10 mouse cellular contexts compared by ENCODE assay signal in genomic region chr4:143330566-143330965, GRCm38 (mm10). TPM values are rescaled to one million over a fixed set of nuclear protein-coding genes. Genes with fewer than 3 reads are reported as not detected.
DNase-seq lines count a peak whose midpoint lies in the region; ATAC-seq and TF ChIP-seq lines count a peak whose summit lies in the region.
"Had no signal": no experiment of that assay in that cellular context is flagged by ENCODE, and none has a peak within 500 bp of the region (broad histone marks: within the 10 kb centered on the region; RNA-seq: fewer than 3 reads in every experiment).

No protein-coding gene starts in this region.

- peaks cover 5% of the 10 kb centered on the region; the same call in 1 of the 2 replicates for H3K4me1 ChIP-seq in neural tube, embryonic 13.5 days (replicated peaks)
- no peaks in the 10 kb centered on the region for H3K4me1 ChIP-seq in forebrain, postnatal 0 days (ENCODE audit: insufficient read depth)

- no peak overlapping the region for H3K4me3 ChIP-seq in neural tube, embryonic 13.5 days
- H3K4me3 ChIP-seq in forebrain, postnatal 0 days (ENCODE audit: low read depth, low read length), result no peak overlapping the region

- WGBS in neural tube, embryonic 13.5 days, result 55% methylated on average over 9 of the region's 9 CpGs
- 45% methylated on average over 9 of the region's 9 CpGs for WGBS in forebrain, postnatal 0 days

- H3K4me2 ChIP-seq in neural tube, embryonic 13.5 days, result no peak overlapping the region
- no peak overlapping the region for H3K4me2 ChIP-seq in forebrain, postnatal 0 days (ENCODE audit: low read depth)

- ATAC-seq in neural tube, embryonic 13.5 days (ENCODE audit: low read depth), result no peak
- no peak for ATAC-seq in forebrain, postnatal 0 days
- ATAC-seq in megakaryocyte, adult 5-6 weeks (ENCODE audit: poor library complexity, severe bottlenecking), result no peak

- H3K9ac ChIP-seq in neural tube, embryonic 13.5 days, result 0 out of 2 replicates have a peak overlapping the region, but pooled peaks have one; percentile 22
- no peak overlapping the region for H3K9ac ChIP-seq in forebrain, postnatal 0 days

- H3K27ac ChIP-seq in neural tube, embryonic 13.5 days (replicated peaks), result no peak overlapping the region
- H3K27ac ChIP-seq in forebrain, postnatal 0 days (ENCODE audit: low read depth, low read length), result no peak overlapping the region
- H3K27ac ChIP-seq: macrophage had no signal

- no peaks in the 10 kb centered on the region for H3K27me3 ChIP-seq in neural tube, embryonic 13.5 days
- H3K27me3 ChIP-seq in forebrain, postnatal 0 days (ENCODE audit: insufficient read depth, low read length), result no peaks in the 10 kb centered on the region

- H3K9me3 ChIP-seq in neural tube, embryonic 13.5 days, result no peaks in the 10 kb centered on the region
- no peaks in the 10 kb centered on the region for H3K9me3 ChIP-seq in forebrain, postnatal 0 days (ENCODE audit: low read length)

- no peaks in the 10 kb centered on the region for H3K36me3 ChIP-seq in neural tube, embryonic 13.5 days
- H3K36me3 ChIP-seq in forebrain, postnatal 0 days (ENCODE audit: insufficient read depth), result no peaks in the 10 kb centered on the region

- DNase-seq in kidney, postnatal 4 days, result peak; percentile 12 to 27
- DNase-seq in kidney, adult 11 months, result no peak
- peak; percentile 82 for DNase-seq in embryo, embryonic 10.5 days (ENCODE audit: low spot score)
- peak; percentile 44 to 47 for DNase-seq in gastrocnemius, adult 8-10 months (ENCODE audit: low spot score in 2 of 2)
- DNase-seq in forebrain, postnatal 0 days, result no peak
- DNase-seq: heart, adult 11 months; right cerebral cortex, postnatal 14 days had no signal

- no peak for TF ChIP-seq CTCF in forebrain, postnatal 0 days (IDR thresholded peaks at IDR 0.05; ENCODE audit: low read depth)

RNA-seq across cellular contexts. Expression of gene Lrrc38, which starts 19.0 kb away (rescaled TPM):
- total RNA-seq in gastrocnemius, adult 8-10 months (2022), result 10 to 100 TPM; 19.6 to 40.5 (median 28.9) TPM
- 0.27 and 0.33 TPM in 2 replicates for polyA plus RNA-seq in neural tube, embryonic 13.5 days (2015; fragmentation: Nextera tagmentation; extraction: Ambion mirVana)
- total RNA-seq in forebrain, postnatal 0 days (2014; rRNA removed), result 0.08 and 0.29 TPM in 2 replicates
- polyA plus RNA-seq in forebrain, postnatal 0 days (2015; fragmentation: Nextera tagmentation; extraction: Ambion mirVana), result 0.35 and 0.43 TPM in 2 replicates
- total RNA-seq in megakaryocyte, adult 5-6 weeks (2015), result not detected in 2 replicates
- total RNA-seq in megakaryocyte, adult 5-6 weeks (2017), result not detected in 2 replicates
- polyA plus RNA-seq: macrophage had no signal

RNA-seq across cellular contexts. Expression of gene Pdpn, which starts 31.2 kb away (rescaled TPM):
- 1 to 10 TPM; 2.9 to 4.9 (median 4.2) TPM for total RNA-seq in gastrocnemius, adult 8-10 months (2022)
- 64.0 and 77.5 TPM in 2 replicates for polyA plus RNA-seq in neural tube, embryonic 13.5 days (2015; fragmentation: Nextera tagmentation; extraction: Ambion mirVana)
- 31.5 and 36.8 TPM in 2 replicates for total RNA-seq in forebrain, postnatal 0 days (2014; rRNA removed)
- 38.7 and 39.2 TPM in 2 replicates for polyA plus RNA-seq in forebrain, postnatal 0 days (2015; fragmentation: Nextera tagmentation; extraction: Ambion mirVana)
- 0.27 and 0.84 TPM in 2 replicates for total RNA-seq in megakaryocyte, adult 5-6 weeks (2015)
- not detected in 2 replicates for total RNA-seq in megakaryocyte, adult 5-6 weeks (2017)

Comparison
In these comparisons a context has a peak if more than half of its experiments do, and no peak if none do; other contexts are left out.
1. DNase-seq: peak in kidney, postnatal 4 days (2 of 2), embryo, embryonic 10.5 days (single experiment) and gastrocnemius, adult 8-10 months (2 of 2); none in kidney, adult 11 months (single experiment) and forebrain, postnatal 0 days (single experiment).
2. RNA of gene Lrrc38, which starts 19.0 kb away (total RNA-seq): 19.6 to 40.5 TPM in gastrocnemius, adult 8-10 months; 0.08 to 0.29 TPM in forebrain, postnatal 0 days and not detected in megakaryocyte, adult 5-6 weeks; every median in the first group is over 10 times any median in the second.